Mouse (Mus musculus): ENCODE measurements at regions not wholly inside any gene's neighbourhood (a gene's known extent, or its start where the extent isn't known, plus 50 kb on each side); places are given as distances from the start of the nearest gene placed in this dataset.

- DNase-seq, result peak; percentile 27 to 29
These were observed 99.4 kb upstream of the Smim15 start for GRCm38 (mm10) chr13:107944831-107945230.

GRCm38 (mm10) chr13:107942979-107943378, 101.3 kb upstream of the Smim15 start:
- peak in 1 of 2 experiments; percentile 24 for DNase-seq

- DNase-seq, result no peak
These were observed 101.8 kb upstream of the Smim15 start for GRCm38 (mm10) chr13:107942297-107942962.

- peak; percentile 28 to 54 for DNase-seq
These were observed 104.2 kb upstream of the Smim15 start for GRCm38 (mm10) chr13:107939916-107940646.

GRCm38 (mm10) chr13:107935611-107936010, 108.6 kb upstream of the Smim15 start:
- peak in 1 of 2 experiments; percentile 53 for DNase-seq

GRCm38 (mm10) chr13:107934691-107935090, 109.6 kb upstream of the Smim15 start:
- DNase-seq, result no peak

- DNase-seq, result no peak
These were observed 110.4 kb upstream of the Smim15 start for GRCm38 (mm10) chr13:107933598-107934571.

GRCm38 (mm10) chr13:107932423-107933032, 111.7 kb upstream of the Smim15 start:
- peak in 1 of 2 experiments; percentile 12 for DNase-seq

- no peak for DNase-seq
These were observed 113.0 kb upstream of the Smim15 start for GRCm38 (mm10) chr13:107931216-107931615.

- DNase-seq, result peak in 1 of 2 experiments; percentile 52
These were observed 116.6 kb upstream of the Smim15 start for GRCm38 (mm10) chr13:107927499-107928215.

GRCm38 (mm10) chr13:107925470-107925869, 118.8 kb upstream of the Smim15 start:
- DNase-seq, result no peak

- DNase-seq, result no peak
These were observed 120.8 kb upstream of the Smim15 start for GRCm38 (mm10) chr13:107923129-107924114.

- DNase-seq, result no peak
These were observed 124.8 kb upstream of the Smim15 start for GRCm38 (mm10) chr13:107919403-107919802.

- no peak for DNase-seq
These were observed 125.8 kb upstream of the Smim15 start for GRCm38 (mm10) chr13:107918478-107918877.

- no peak for DNase-seq
These were observed 126.2 kb upstream of the Smim15 start for GRCm38 (mm10) chr13:107918065-107918464.

- DNase-seq, result no peak
These were observed 126.7 kb upstream of the Smim15 start for GRCm38 (mm10) chr13:107917564-107917963.

- no peak for DNase-seq
These were observed 134.1 kb upstream of the Smim15 start for GRCm38 (mm10) chr13:107910125-107910524.

GRCm38 (mm10) chr13:107909343-107910067, 134.7 kb upstream of the Smim15 start:
- no peak for DNase-seq

- DNase-seq, result no peak
These were observed 136.3 kb upstream of the Smim15 start for GRCm38 (mm10) chr13:107907966-107908365.

- no peak for DNase-seq
These were observed 139.4 kb upstream of the Smim15 start for GRCm38 (mm10) chr13:107904851-107905250.

Data from kidney, postnatal 36 days (tissue).